Mouse (Mus musculus) heart, adult 18-20 months (tissue): ENCODE results near the gene Prr12. TPM values are rescaled to one million over a fixed set of nuclear protein-coding genes. Genes with fewer than 3 reads are reported as not detected.

Experiments used
- DNase-seq, 2 experiments: peaks; one replicate each; pipeline ENCODE4 v3.0.0; 2021 to 2022; ENCODE audit warnings: mixed read lengths in 1 of 2
- total RNA-seq, 2 experiments: library from RNA; stranded (reverse); gene quantifications; 2 replicates each; pipeline ENCODE4 v1.2.3; 2021

Prr12 gene
- total RNA-seq, 2 experiments from 2014 or later: 21.5 to 21.9 TPM

- no peak for DNase-seq
Observed at GRCm38 (mm10) chr7:45077829-45078228, 25.1 kb upstream of the Prr12 start.

- DNase-seq: no peak
Observed at GRCm38 (mm10) chr7:45077322-45077721, 24.6 kb upstream of the Prr12 start.

GRCm38 (mm10) chr7:45076501-45076900 is 23.8 kb upstream of the Prr12 start:
- DNase-seq: no peak

GRCm38 (mm10) chr7:45075405-45075804 is 22.7 kb upstream of the Prr12 start:
- peak; percentile 60 to 74 for DNase-seq

- DNase-seq: no peak
Observed at GRCm38 (mm10) chr7:45073949-45074348, 21.3 kb upstream of the Prr12 start.

GRCm38 (mm10) chr7:45073171-45073707 is 20.6 kb upstream of the Prr12 start:
- DNase-seq: no peak

GRCm38 (mm10) chr7:45072230-45072629 is 19.5 kb upstream of the Prr12 start:
- DNase-seq: no peak

GRCm38 (mm10) chr7:45069671-45070070 is 17.0 kb upstream of the Prr12 start:
- no peak for DNase-seq

GRCm38 (mm10) chr7:45068000-45068318 is 15.3 kb upstream of the Prr12 start:
- DNase-seq: peak; percentile 53 to 60

- no peak for DNase-seq
Observed at GRCm38 (mm10) chr7:45067190-45067999, 14.7 kb upstream of the Prr12 start.

GRCm38 (mm10) chr7:45062239-45062835 is 9.7 kb upstream of the Prr12 start, which contains the start of the genes Nosip and Prrg2:
TSS of gene Nosip (plus strand) at chr7:45062429.
TSS of gene Prrg2 (minus strand) at chr7:45062677.
- peak; percentile 97 to 99 for DNase-seq

GRCm38 (mm10) chr7:45061532-45062075 is 8.9 kb upstream of the Prr12 start:
- DNase-seq: no peak

GRCm38 (mm10) chr7:45060632-45061122 is 8.0 kb upstream of the Prr12 start:
- DNase-seq: no peak

GRCm38 (mm10) chr7:45058607-45059571 is 6.2 kb upstream of the Prr12 start:
- DNase-seq: no peak

GRCm38 (mm10) chr7:45056972-45057348 is 4.3 kb upstream of the Prr12 start:
- no peak for DNase-seq

GRCm38 (mm10) chr7:45056329-45056971 is 3.8 kb upstream of the Prr12 start:
- no peak for DNase-seq

- peak; percentile 94 to 98 for DNase-seq
Observed at GRCm38 (mm10) chr7:45053931-45054510, 1.3 kb upstream of the Prr12 start.

- peak; percentile 81 to 88 for DNase-seq
Observed at GRCm38 (mm10) chr7:45053117-45053930, 643 bp upstream of the Prr12 start.

- DNase-seq: peak; percentile 36 to 63
Observed at GRCm38 (mm10) chr7:45052181-45052861, 360 bp downstream of the Prr12 start.
